Mouse (Mus musculus) neural tube, embryonic 11.5 days (tissue): Measurements from ENCODE around the gene Dach1. TPM values are rescaled to one million over a fixed set of nuclear protein-coding genes. Genes with fewer than 3 reads are reported as not detected.
A peak's percentile ranks its signal among the peaks of the same experiment; 100 is the strongest.

ENCODE experiments used
- ATAC-seq: fragments of 200-750 bp; cut with Nextera tagmentation; 2 replicates; pipeline ENCODE4 v1.8.0; 2017; ENCODE audit warnings: moderate number of reproducible peaks, mild to moderate bottlenecking, moderate TSS enrichment, moderate library complexity; ENCODE audit not compliant: insufficient read depth, low FRiP score, low TSS enrichment
- DNase-seq: peaks from one replicate; pipeline ENCODE4 v3.0.0-alpha.2; 2015; ENCODE audit warnings: low spot score
- H3K27ac ChIP-seq: fragments of 300-500 bp; sonication (generic); 2 replicates; pipeline ENCODE4 v1.5.1; 2014; ENCODE audit warnings: low read depth, mild to moderate bottlenecking, low read length
- H3K27me3 ChIP-seq: fragments of 300-500 bp; sonication (generic); 2 replicates; pipeline ENCODE4 v1.6.1; 2014; ENCODE audit warnings: mild to moderate bottlenecking, low read length, mixed read lengths; ENCODE audit not compliant: control insufficient read depth, insufficient read depth
- H3K36me3 ChIP-seq: fragments of 300-500 bp; sonication (generic); 2 replicates; pipeline ENCODE4 v1.6.1; 2014; ENCODE audit warnings: mild to moderate bottlenecking, low read length, moderate library complexity, mixed read lengths; ENCODE audit not compliant: control insufficient read depth, insufficient read depth
- H3K4me1 ChIP-seq: fragments of 300-500 bp; sonication (generic); 2 replicates; pipeline ENCODE4 v1.6.1; 2014; ENCODE audit warnings: low read length, mixed read lengths; ENCODE audit not compliant: control insufficient read depth, insufficient read depth
- H3K4me2 ChIP-seq: fragments of 300-500 bp; sonication (generic); 2 replicates; pipeline ENCODE4 v1.6.1; 2014; ENCODE audit warnings: low read depth, mild to moderate bottlenecking, moderate library complexity
- H3K4me3 ChIP-seq: fragments of 300-500 bp; sonication (generic); 2 replicates; pipeline ENCODE4 v1.5.1; 2014; ENCODE audit warnings: low read depth, low read length
- H3K9ac ChIP-seq: fragments of 300-500 bp; sonication (generic); 2 replicates; pipeline ENCODE4 v1.6.1; 2014; ENCODE audit warnings: mild to moderate bottlenecking, low read length
- H3K9me3 ChIP-seq: fragments of 300-500 bp; sonication (generic); 2 replicates; pipeline ENCODE4 v1.6.1; 2016; ENCODE audit warnings: low read length; ENCODE audit not compliant: control insufficient read depth
- WGBS: fragments of 180-500 bp; shearing (Covaris S2); extraction: QIAGEN DNeasy Blood & Tissue Kit; methylation state at CpG from one replicate; pipeline ENCODE4 v1.1.7; 2014; 5-methylcytosine and 5-hydroxymethylcytosine counted together
- polyA plus RNA-seq: library from polyadenylated mRNA; unstranded; fragments of >200 nt; fragmentation: Nextera tagmentation; extraction: Ambion mirVana; gene quantifications from 2 replicates; pipeline ENCODE4 v1.2.1, GENCODE M21; 2014

Gene Dach1
- polyA plus RNA-seq, 1 experiment from 2014 or later = 21.8 TPM

DNA sequence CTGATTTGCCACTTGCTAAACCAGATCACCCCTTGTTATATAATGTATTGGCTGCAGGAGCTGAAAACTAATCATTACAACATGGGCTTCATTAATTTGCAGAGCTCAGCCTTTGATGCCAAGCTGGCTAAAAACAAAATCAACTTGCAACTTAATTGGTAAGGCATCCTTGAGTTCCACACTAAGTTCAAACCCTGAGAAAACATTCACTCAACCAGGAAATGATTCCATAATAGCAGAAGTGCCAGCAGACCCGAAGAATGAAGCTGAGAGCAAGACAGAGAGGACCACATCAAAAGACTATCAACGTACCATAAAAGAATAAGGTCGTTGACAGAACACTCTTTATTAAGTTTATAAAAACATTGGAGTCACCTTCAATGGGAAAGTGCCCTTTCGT is 35.0 kb downstream of the Dach1 start:
- H3K36me3 ChIP-seq = no peaks in the 10 kb centered on the region
- DNase-seq (no peak), ATAC-seq (no peak)
- H3K4me3 ChIP-seq = no peak overlapping the region
- 31% methylated on average over 4 of the region's 4 CpGs for WGBS
- no peaks in the 10 kb centered on the region for H3K9me3 ChIP-seq
- no peak overlapping the region for H3K4me2 ChIP-seq
- H3K27me3 ChIP-seq = no peaks in the 10 kb centered on the region
- H3K9ac ChIP-seq = no peak overlapping the region
- H3K27ac ChIP-seq = no peak overlapping the region
- peaks cover 13% of the 10 kb centered on the region; the same call in 1 of the 2 replicates for H3K4me1 ChIP-seq

DNA sequence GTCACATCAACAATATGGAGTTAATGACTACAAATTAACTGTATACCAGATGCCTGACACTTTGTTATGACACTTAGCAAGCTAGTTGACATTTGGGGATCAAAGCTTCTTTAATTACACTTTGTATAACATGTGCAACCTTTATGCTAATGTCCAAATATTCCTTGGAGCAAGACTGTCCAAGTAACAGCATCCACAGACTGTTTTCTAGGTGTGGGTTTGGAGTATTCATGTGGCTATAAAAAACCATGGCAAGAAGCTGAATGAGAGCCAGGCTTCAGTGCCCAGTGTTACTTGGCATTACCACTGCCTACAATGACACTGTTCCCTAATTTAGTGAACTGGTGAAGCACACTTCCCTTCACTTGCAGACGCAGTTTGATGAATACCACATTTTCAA is 46.5 kb downstream of the Dach1 start:
- H3K4me1 ChIP-seq = no peaks in the 10 kb centered on the region
- H3K9me3 ChIP-seq = no peaks in the 10 kb centered on the region
- no peak overlapping the region for H3K9ac ChIP-seq
- DNase-seq = no peak
- WGBS = 71% methylated on average over 1 of the region's 1 CpGs
- H3K4me3 ChIP-seq = no peak overlapping the region
- no peak overlapping the region for H3K27ac ChIP-seq
- no peaks in the 10 kb centered on the region for H3K27me3 ChIP-seq
- H3K4me2 ChIP-seq = no peak overlapping the region
- ATAC-seq = no peak
- no peaks in the 10 kb centered on the region for H3K36me3 ChIP-seq

DNA sequence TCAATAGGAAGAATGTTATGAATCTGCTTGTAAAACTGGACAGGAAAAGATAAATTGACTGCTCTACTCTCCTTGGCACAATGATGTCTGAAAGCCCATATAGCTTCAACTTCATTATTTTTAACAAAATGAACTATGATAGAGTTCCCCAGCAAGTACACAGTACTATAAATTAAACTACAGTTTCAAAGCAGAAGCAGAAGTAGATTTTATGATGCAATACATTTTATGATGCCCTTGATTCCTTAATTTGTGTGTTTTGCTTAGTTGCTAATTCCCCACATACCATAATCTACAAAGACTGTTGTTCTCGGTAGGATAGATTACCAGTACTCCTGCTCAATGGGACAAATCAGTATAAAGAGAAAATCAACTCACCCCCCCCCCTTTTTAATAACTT is 52.9 kb downstream of the Dach1 start:
- H3K4me3 ChIP-seq = no peak overlapping the region
- no peak overlapping the region for H3K27ac ChIP-seq
- no peaks in the 10 kb centered on the region for H3K27me3 ChIP-seq
- H3K9ac ChIP-seq = no peak overlapping the region
- no peaks in the 10 kb centered on the region for H3K9me3 ChIP-seq
- DNase-seq = no peak
- no peak for ATAC-seq
- no peaks in the 10 kb centered on the region for H3K36me3 ChIP-seq
- no peaks in the 10 kb centered on the region for H3K4me1 ChIP-seq
- H3K4me2 ChIP-seq = no peak overlapping the region
- WGBS = 77% methylated on average over 1 of the region's 1 CpGs

DNA sequence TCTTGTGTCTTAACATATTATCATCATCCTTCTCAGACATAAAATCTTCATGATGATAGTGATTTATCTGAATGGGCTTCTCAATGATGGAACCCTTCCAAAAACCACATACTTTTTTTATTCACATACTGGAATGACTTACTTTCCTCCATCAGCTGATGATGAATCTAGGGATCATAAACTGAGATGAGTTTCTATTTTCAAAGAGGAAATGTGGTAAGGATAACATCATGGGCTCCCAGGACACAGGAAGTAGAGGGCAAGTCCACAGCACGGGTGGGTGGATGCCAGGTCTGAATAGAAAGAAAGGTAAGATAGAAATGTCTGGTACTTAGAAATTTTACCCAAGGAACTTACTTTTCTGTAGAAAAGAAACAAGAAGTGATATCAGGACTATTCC is 56.5 kb downstream of the Dach1 start:
- Histone ChIP-seq H3K36me3 (no peaks in the 10 kb centered on the region), H3K9ac (no peak overlapping the region), H3K4me1 (no peaks in the 10 kb centered on the region), H3K4me3 (no peak overlapping the region), H3K27ac (no peak overlapping the region), H3K4me2 (no peak overlapping the region), H3K9me3 (no peaks in the 10 kb centered on the region), H3K27me3 (no peaks in the 10 kb centered on the region)
- ATAC-seq = no peak
- WGBS = 81% methylated on average over 1 of the region's 1 CpGs
- DNase-seq = no peak

DNA sequence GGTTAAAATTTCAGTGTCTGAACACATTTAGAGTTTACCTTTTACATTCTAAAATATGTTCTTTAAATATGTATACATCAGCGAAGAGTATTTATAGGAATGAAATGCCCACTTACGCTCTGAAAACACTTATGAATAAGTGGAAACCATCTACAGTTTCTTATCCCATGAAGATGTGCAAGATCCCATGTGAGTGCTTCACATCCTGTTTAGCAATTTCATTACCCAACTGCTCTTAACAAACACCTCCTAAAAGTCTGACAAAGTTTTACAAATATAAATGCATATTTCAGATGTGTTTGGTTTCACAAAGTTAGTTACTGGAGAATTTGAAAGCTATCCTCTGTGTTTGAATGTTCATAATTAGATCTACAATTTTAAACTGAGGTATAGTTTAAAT is 59.6 kb downstream of the Dach1 start:
- Histone ChIP-seq H3K4me2 (no peak overlapping the region), H3K9ac (no peak overlapping the region), H3K4me3 (no peak overlapping the region), H3K36me3 (no peaks in the 10 kb centered on the region), H3K4me1 (no peaks in the 10 kb centered on the region), H3K27ac (no peak overlapping the region), H3K27me3 (no peaks in the 10 kb centered on the region), H3K9me3 (no peaks in the 10 kb centered on the region)
- ATAC-seq (no peak), DNase-seq (no peak)
- WGBS = 95% methylated on average over 2 of the region's 2 CpGs

DNA sequence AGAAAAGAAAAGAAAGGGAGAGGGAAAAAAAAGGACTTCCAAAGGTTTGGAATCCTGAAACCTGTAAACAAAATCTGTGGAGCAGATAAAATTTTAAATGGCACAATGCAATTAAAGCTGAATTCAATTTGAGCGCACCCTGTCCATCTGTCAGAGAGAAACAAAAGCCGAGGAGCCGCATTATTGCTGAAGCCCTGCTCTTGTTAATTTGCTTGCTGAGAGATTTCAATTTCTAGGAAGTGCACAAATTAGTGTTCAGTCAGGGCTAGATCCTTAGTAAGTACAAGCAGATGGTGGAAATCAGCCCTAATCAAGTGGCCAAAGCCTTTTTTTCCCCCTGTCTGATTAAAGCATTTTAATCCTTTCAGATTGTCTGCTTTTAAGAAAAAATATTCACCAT is 60.8 kb downstream of the Dach1 start:
- ATAC-seq (no peak), DNase-seq (no peak)
- Histone ChIP-seq H3K4me3 (no peak overlapping the region), H3K9ac (no peak overlapping the region), H3K27me3 (no peaks in the 10 kb centered on the region), H3K9me3 (no peaks in the 10 kb centered on the region), H3K4me1 (no peaks in the 10 kb centered on the region), H3K4me2 (no peak overlapping the region), H3K36me3 (no peaks in the 10 kb centered on the region), H3K27ac (no peak overlapping the region)
- WGBS = 49% methylated on average over 3 of the region's 3 CpGs

DNA sequence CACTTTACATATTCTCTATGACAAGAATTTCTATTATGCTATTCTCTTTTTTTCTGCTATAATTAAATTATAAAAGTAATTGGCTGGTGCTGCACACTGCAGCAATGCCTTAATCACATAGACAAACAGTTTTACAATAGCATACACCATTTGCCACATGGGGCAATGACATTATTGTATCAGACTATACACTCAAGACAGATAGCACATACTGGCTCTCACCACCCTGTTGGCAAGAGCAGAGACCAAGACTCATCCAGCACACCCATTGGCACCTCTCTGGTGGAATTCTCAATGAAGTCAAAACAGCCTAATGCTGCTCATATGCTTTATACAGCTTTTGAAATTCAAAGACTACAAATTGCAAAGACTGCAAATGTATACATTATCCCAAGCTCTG is 63.4 kb downstream of the Dach1 start:
- ATAC-seq (no peak), DNase-seq (no peak)
- H3K4me1 ChIP-seq = no peaks in the 10 kb centered on the region
- H3K36me3 ChIP-seq = no peaks in the 10 kb centered on the region
- no peaks in the 10 kb centered on the region for H3K27me3 ChIP-seq
- H3K4me2 ChIP-seq = no peak overlapping the region
- no peak overlapping the region for H3K9ac ChIP-seq
- no peak overlapping the region for H3K27ac ChIP-seq
- H3K4me3 ChIP-seq = no peak overlapping the region
- H3K9me3 ChIP-seq = no peaks in the 10 kb centered on the region

DNA sequence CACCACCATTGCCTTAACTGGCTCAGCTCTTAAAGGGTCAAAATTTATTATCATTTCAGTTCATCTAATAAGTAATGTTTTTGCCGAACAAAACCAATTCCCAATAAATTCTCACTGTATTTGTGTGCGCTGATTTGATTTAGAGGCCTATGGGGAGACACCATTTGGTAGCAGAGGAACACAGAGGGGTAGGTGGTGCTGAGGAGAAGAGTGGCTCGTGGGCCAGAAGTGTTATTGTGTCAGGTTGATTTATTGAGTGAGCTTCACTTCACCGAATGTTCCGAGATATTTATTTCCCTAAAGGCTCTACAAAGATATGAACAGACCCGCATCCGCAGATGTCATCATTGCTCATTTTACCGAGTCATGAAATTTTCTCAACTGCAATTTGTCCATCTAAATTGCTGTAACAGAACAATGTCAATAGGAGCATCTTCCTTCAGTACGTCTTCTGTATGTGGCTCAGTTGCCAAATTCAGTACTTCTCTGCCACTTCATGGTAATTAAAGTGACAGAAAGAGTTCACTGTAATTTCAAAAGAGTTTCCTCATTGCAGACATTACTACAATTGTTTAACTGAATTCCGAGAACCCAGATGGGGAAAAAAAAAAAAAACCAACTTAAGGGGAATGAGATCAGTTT is 65.1 kb downstream of the Dach1 start:
- Histone ChIP-seq H3K4me2 (no peak overlapping the region), H3K27ac (no peak overlapping the region), H3K27me3 (no peaks in the 10 kb centered on the region), H3K36me3 (no peaks in the 10 kb centered on the region), H3K4me1 (no peaks in the 10 kb centered on the region), H3K4me3 (no peak overlapping the region), H3K9ac (no peak overlapping the region), H3K9me3 (no peaks in the 10 kb centered on the region)
- peak; percentile 74 for ATAC-seq
- DNase-seq = no peak
- WGBS = 42% methylated on average over 10 of the region's 10 CpGs

DNA sequence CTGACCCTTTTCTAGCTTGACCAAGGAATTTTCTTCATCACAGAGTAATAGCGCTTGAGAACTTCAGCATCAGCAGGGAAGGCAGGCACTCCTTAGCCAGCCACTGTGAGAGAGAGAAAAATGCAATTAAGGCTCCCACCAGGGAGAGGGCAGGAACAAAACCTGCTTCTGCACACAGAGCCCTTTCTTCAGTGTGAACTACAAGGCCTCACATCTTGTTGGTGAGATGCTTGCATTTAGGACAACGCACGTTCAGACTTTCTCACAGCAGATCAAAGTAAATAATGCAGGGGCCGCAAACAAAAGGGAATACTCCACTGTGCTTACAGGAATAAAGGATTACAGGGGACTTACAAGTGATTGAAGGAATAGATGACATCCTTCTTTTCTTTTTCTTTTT is 74.3 kb downstream of the Dach1 start:
- ATAC-seq = no peak
- WGBS = 35% methylated on average over 4 of the region's 4 CpGs
- Histone ChIP-seq H3K9me3 (no peaks in the 10 kb centered on the region), H3K27me3 (no peaks in the 10 kb centered on the region), H3K4me3 (no peak overlapping the region), H3K9ac (no peak overlapping the region), H3K27ac (no peak overlapping the region), H3K36me3 (no peaks in the 10 kb centered on the region), H3K4me1 (no peaks in the 10 kb centered on the region), H3K4me2 (no peak overlapping the region)
- DNase-seq = no peak
